Mouse (Mus musculus): ENCODE measurements around the gene Olfr853. TPM values are rescaled to one million over a fixed set of nuclear protein-coding genes. Genes with fewer than 3 reads are reported as not detected.

Olfr853 gene
- polyA plus RNA-seq (2015; fragmentation: Illumina TruSeq; extraction: RNeasy Lipid Tissue Mini Kit (QIAGEN cat#74804); ENCODE audit: low read depth, low replicate concordance): not detected

GRCm38 (mm10) chr9:19540976-19541375, at the start of gene Olfr853:
Olfr853 (minus strand) TSS chr9:19541076.

GRCm38 (mm10) chr9:19582317-19582716, 41.4 kb upstream of the Olfr853 start, which contains the start of gene Olfr855:
Olfr855 (plus strand) TSS chr9:19582617.

GRCm38 (mm10) chr9:19567282-19567681, 26.4 kb upstream of the Olfr853 start, which contains the start of gene Olfr854:
Olfr854 (minus strand) TSS chr9:19567382.

DNA sequence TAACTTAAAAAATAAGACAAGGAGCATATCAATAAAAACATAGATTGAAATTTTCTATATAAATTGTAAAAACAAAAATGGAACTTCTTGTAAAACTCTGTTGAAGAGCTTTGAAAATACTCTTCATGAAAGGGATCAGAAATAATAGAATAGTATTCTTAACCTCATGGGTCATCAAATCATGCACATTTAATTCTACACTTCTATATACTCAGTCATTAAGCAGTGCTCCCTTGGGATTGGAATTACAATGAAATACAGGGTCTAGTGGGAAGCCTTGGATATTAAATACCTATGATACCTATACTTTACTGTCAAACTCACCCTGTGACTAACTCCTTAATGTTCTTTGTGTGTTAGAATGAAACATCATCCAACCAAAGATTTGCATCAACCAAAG, 47.9 kb downstream of the Olfr853 start, which contains the start of gene Olfr851:
TSS of gene Olfr851 (plus strand) at position 301 of the 400 bp plus-strand sequence.

Other genes starting within 250 kb of the Olfr853 start
- gene Olfr844, start 224.7 kb downstream of the Olfr853 start, polyA plus RNA-seq (2015; fragmentation: Illumina TruSeq; extraction: RNeasy Lipid Tissue Mini Kit (QIAGEN cat#74804); ENCODE audit: low read depth, low replicate concordance): not detected
- gene Olfr845, start 204.6 kb downstream of the Olfr853 start, polyA plus RNA-seq (2015; fragmentation: Illumina TruSeq; extraction: RNeasy Lipid Tissue Mini Kit (QIAGEN cat#74804); ENCODE audit: low read depth, low replicate concordance): not detected
- not detected for gene Olfr846, start 177.1 kb downstream of the Olfr853 start, polyA plus RNA-seq (2015; fragmentation: Illumina TruSeq; extraction: RNeasy Lipid Tissue Mini Kit (QIAGEN cat#74804); ENCODE audit: low read depth, low replicate concordance)
- gene Olfr847, start 162.4 kb downstream of the Olfr853 start, polyA plus RNA-seq (2015; fragmentation: Illumina TruSeq; extraction: RNeasy Lipid Tissue Mini Kit (QIAGEN cat#74804); ENCODE audit: low read depth, low replicate concordance): not detected
- gene Olfr849, start 100.8 kb downstream of the Olfr853 start, polyA plus RNA-seq (2015; fragmentation: Illumina TruSeq; extraction: RNeasy Lipid Tissue Mini Kit (QIAGEN cat#74804); ENCODE audit: low read depth, low replicate concordance): not detected
- not detected for gene Olfr850, start 62.8 kb downstream of the Olfr853 start, polyA plus RNA-seq (2015; fragmentation: Illumina TruSeq; extraction: RNeasy Lipid Tissue Mini Kit (QIAGEN cat#74804); ENCODE audit: low read depth, low replicate concordance)
- not detected for gene Olfr851, start 47.8 kb downstream of the Olfr853 start, polyA plus RNA-seq (2015; fragmentation: Illumina TruSeq; extraction: RNeasy Lipid Tissue Mini Kit (QIAGEN cat#74804); ENCODE audit: low read depth, low replicate concordance)
- not detected for gene Olfr854, start 26.3 kb upstream of the Olfr853 start, polyA plus RNA-seq (2015; fragmentation: Illumina TruSeq; extraction: RNeasy Lipid Tissue Mini Kit (QIAGEN cat#74804); ENCODE audit: low read depth, low replicate concordance)
- not detected for gene Olfr855, start 41.5 kb upstream of the Olfr853 start, polyA plus RNA-seq (2015; fragmentation: Illumina TruSeq; extraction: RNeasy Lipid Tissue Mini Kit (QIAGEN cat#74804); ENCODE audit: low read depth, low replicate concordance)
- 23.6 TPM for gene Zfp317, start 81.0 kb upstream of the Olfr853 start, polyA plus RNA-seq (2015; fragmentation: Illumina TruSeq; extraction: RNeasy Lipid Tissue Mini Kit (QIAGEN cat#74804); ENCODE audit: low read depth, low replicate concordance)
- not detected for gene Olfr857, start 168.4 kb upstream of the Olfr853 start, polyA plus RNA-seq (2015; fragmentation: Illumina TruSeq; extraction: RNeasy Lipid Tissue Mini Kit (QIAGEN cat#74804); ENCODE audit: low read depth, low replicate concordance)
- gene Olfr58, start 239.2 kb upstream of the Olfr853 start, polyA plus RNA-seq (2015; fragmentation: Illumina TruSeq; extraction: RNeasy Lipid Tissue Mini Kit (QIAGEN cat#74804); ENCODE audit: low read depth, low replicate concordance): not detected

All from brain, adult 10 weeks (tissue).